Mouse (Mus musculus) right cerebral cortex, postnatal 14 days (tissue): ENCODE data around the gene Gm28891.
"Not testable (repeated sequence)": the region's sequence is repeated elsewhere in the genome, so short reads cannot be mapped to it uniquely, and the experiment has no call there.

Experiments used
- DNase-seq: peaks from one replicate; pipeline ENCODE4 v3.0.0; 2022

The Gm28891 gene

GRCm38 (mm10) chrY:60240902-60241301 lies at the start of gene Gm28891:
Gene Gm28891 (plus strand): TSS chrY:60241202.
- not testable (repeated sequence) for DNase-seq
